Mouse (Mus musculus) forebrain, embryonic 12.5 days (tissue): ENCODE measurements around the gene Pwp2. TPM values are rescaled to one million over a fixed set of nuclear protein-coding genes. Genes with fewer than 3 reads are reported as not detected.
"Not testable (repeated sequence)": the region's sequence is repeated elsewhere in the genome, so short reads cannot be mapped to it uniquely, and the experiment has no call there.

Experiments
- ATAC-seq: fragments of 200-750 bp; cut with Nextera tagmentation; 2 replicates; pipeline ENCODE4 v1.8.0; 2017; ENCODE audit warnings: moderate TSS enrichment; ENCODE audit not compliant: low FRiP score
- H3K27ac ChIP-seq: fragments of 300-500 bp; sonication (generic); 2 replicates; pipeline ENCODE4 v1.5.1; 2016; ENCODE audit warnings: mild to moderate bottlenecking
- H3K27me3 ChIP-seq: fragments of 300-500 bp; sonication (generic); 2 replicates; pipeline ENCODE4 v1.6.1; 2016; ENCODE audit warnings: mild to moderate bottlenecking
- H3K36me3 ChIP-seq: fragments of 300-500 bp; sonication (generic); replicated peaks from 2 replicates; pipeline ENCODE4 v1.6.1; 2016; ENCODE audit warnings: mild to moderate bottlenecking
- H3K4me1 ChIP-seq: fragments of 300-500 bp; sonication (generic); 2 replicates; pipeline ENCODE4 v1.6.1; 2016
- H3K4me2 ChIP-seq: fragments of 300-500 bp; sonication (generic); 2 replicates; pipeline ENCODE4 v1.6.1; 2016; ENCODE audit warnings: mild to moderate bottlenecking, moderate library complexity
- H3K4me3 ChIP-seq: fragments of 300-500 bp; sonication (generic); replicated peaks from 2 replicates; pipeline ENCODE4 v1.5.1; 2016; ENCODE audit warnings: mild to moderate bottlenecking
- H3K9ac ChIP-seq: fragments of 300-500 bp; sonication (generic); 2 replicates; pipeline ENCODE4 v1.6.1; 2016; ENCODE audit warnings: mild to moderate bottlenecking
- H3K9me3 ChIP-seq: fragments of 300-500 bp; sonication (generic); 2 replicates; pipeline ENCODE4 v1.6.1; 2016
- WGBS: fragments of 180-500 bp; shearing (Covaris S2); methylation state at CpG from one replicate; pipeline ENCODE4 v1.1.7; 2016; 5-methylcytosine and 5-hydroxymethylcytosine counted together
- polyA plus RNA-seq: library from polyadenylated mRNA; unstranded; fragments of >200 nt; fragmentation: Nextera tagmentation; extraction: Ambion mirVana; gene quantifications from 2 replicates; pipeline ENCODE4 v1.2.1, GENCODE M21; 2016

The Pwp2 gene
- polyA plus RNA-seq, 1 experiment from 2014 or later = 22.3 TPM

GRCm38 (mm10) chr10:78214371-78214770 lies 29.4 kb upstream of the Pwp2 start:
- H3K4me3 ChIP-seq = no peak overlapping the region
- no peak overlapping the region for H3K4me2 ChIP-seq
- no peak overlapping the region for H3K9ac ChIP-seq
- no peaks in the 10 kb centered on the region for H3K27me3 ChIP-seq
- no peaks in the 10 kb centered on the region for H3K9me3 ChIP-seq
- H3K27ac ChIP-seq = no peak overlapping the region
- no peaks in the 10 kb centered on the region for H3K4me1 ChIP-seq
- ATAC-seq = no peak
- WGBS = 96% methylated on average over 9 of the region's 9 CpGs
- H3K36me3 ChIP-seq = peaks cover 92% of the 10 kb centered on the region

GRCm38 (mm10) chr10:78211311-78211710 lies 26.4 kb upstream of the Pwp2 start:
- Histone ChIP-seq H3K4me2 (no peak overlapping the region), H3K4me3 (no peak overlapping the region), H3K9me3 (no peaks in the 10 kb centered on the region), H3K27me3 (no peaks in the 10 kb centered on the region), H3K9ac (no peak overlapping the region), H3K4me1 (no peaks in the 10 kb centered on the region), H3K36me3 (peaks cover 94% of the 10 kb centered on the region), H3K27ac (no peak overlapping the region)
- ATAC-seq = no peak
- WGBS = 76% methylated on average over 6 of the region's 6 CpGs

GRCm38 (mm10) chr10:78201182-78201581 lies 16.2 kb upstream of the Pwp2 start:
- Histone ChIP-seq H3K4me3 (no peak overlapping the region), H3K9ac (no peak overlapping the region), H3K4me2 (no peak overlapping the region), H3K4me1 (no peaks in the 10 kb centered on the region), H3K36me3 (peaks cover 94% of the 10 kb centered on the region), H3K27me3 (no peaks in the 10 kb centered on the region), H3K27ac (no peak overlapping the region), H3K9me3 (no peaks in the 10 kb centered on the region)
- ATAC-seq = no peak
- 92% methylated on average over 4 of the region's 4 CpGs for WGBS

- H3K4me3 ChIP-seq = no peak overlapping the region
- H3K27me3 ChIP-seq = no peaks in the 10 kb centered on the region
- H3K4me1 ChIP-seq = no peaks in the 10 kb centered on the region
- H3K9ac ChIP-seq = no peak overlapping the region
- WGBS = 92% methylated on average over 5 of the region's 5 CpGs
- H3K36me3 ChIP-seq = peaks cover 99% of the 10 kb centered on the region
- H3K27ac ChIP-seq = no peak overlapping the region
- no peaks in the 10 kb centered on the region for H3K9me3 ChIP-seq
- ATAC-seq = no peak
- no peak overlapping the region for H3K4me2 ChIP-seq
These were observed 8.0 kb upstream of the Pwp2 start for GRCm38 (mm10) chr10:78192933-78193332.

- H3K4me3 ChIP-seq, H3K27ac ChIP-seq, H3K4me2 ChIP-seq, H3K9ac ChIP-seq, H3K9me3 ChIP-seq, ATAC-seq, H3K27me3 ChIP-seq: not testable (repeated sequence)
- Histone ChIP-seq H3K36me3 (peaks cover 58% of the 10 kb centered on the region), H3K4me1 (peaks cover 15% of the 10 kb centered on the region)
- WGBS = 91% methylated on average over 4 of the region's 4 CpGs
These were observed 1.1 kb upstream of the Pwp2 start for GRCm38 (mm10) chr10:78186076-78186475.

- Histone ChIP-seq H3K4me1 (peaks cover 15% of the 10 kb centered on the region), H3K4me3 (peak overlapping the region; percentile 68), H3K9ac (peak overlapping the region; percentile 36; the same call in 1 of the 2 replicates), H3K27ac (peak overlapping the region; percentile 61; the same call in 1 of the 2 replicates), H3K36me3 (peaks cover 58% of the 10 kb centered on the region), H3K27me3 (no peaks in the 10 kb centered on the region), H3K9me3 (no peaks in the 10 kb centered on the region), H3K4me2 (peak overlapping the region; percentile 97)
- 23% methylated on average over 9 of the region's 9 CpGs for WGBS
- ATAC-seq = peak; percentile 50; the same call in 1 of the 2 replicates
These were observed 404 bp upstream of the Pwp2 start for GRCm38 (mm10) chr10:78185381-78185725.

- Histone ChIP-seq H3K36me3 (peaks cover 58% of the 10 kb centered on the region), H3K4me3 (no peak overlapping the region), H3K27ac (no peak overlapping the region), H3K9me3 (no peaks in the 10 kb centered on the region), H3K4me2 (peak overlapping the region; percentile 97; the same call in 1 of the 2 replicates), H3K4me1 (peaks cover 15% of the 10 kb centered on the region), H3K27me3 (no peaks in the 10 kb centered on the region), H3K9ac (no peak overlapping the region)
- 75% methylated on average over 3 of the region's 3 CpGs for WGBS
- ATAC-seq = no peak
These were observed 1.4 kb downstream of the Pwp2 start for GRCm38 (mm10) chr10:78183577-78183976.

GRCm38 (mm10) chr10:78182321-78182720 lies 2.6 kb downstream of the Pwp2 start:
- H3K9ac ChIP-seq = no peak overlapping the region
- H3K4me1 ChIP-seq = peaks cover 15% of the 10 kb centered on the region
- no peak for ATAC-seq
- no peak overlapping the region for H3K4me2 ChIP-seq
- H3K9me3 ChIP-seq = no peaks in the 10 kb centered on the region
- H3K27me3 ChIP-seq = no peaks in the 10 kb centered on the region
- WGBS = 96% methylated on average over 17 of the region's 17 CpGs
- H3K4me3 ChIP-seq = no peak overlapping the region
- no peak overlapping the region for H3K27ac ChIP-seq
- peaks cover 58% of the 10 kb centered on the region for H3K36me3 ChIP-seq

GRCm38 (mm10) chr10:78174474-78174873 lies 10.5 kb downstream of the Pwp2 start:
- Histone ChIP-seq H3K27ac (no peak overlapping the region), H3K36me3 (peaks cover 90% of the 10 kb centered on the region), H3K4me1 (peaks cover 7% of the 10 kb centered on the region; the same call in 1 of the 2 replicates), H3K9ac (no peak overlapping the region), H3K9me3 (no peaks in the 10 kb centered on the region), H3K4me3 (no peak overlapping the region), H3K4me2 (no peak overlapping the region), H3K27me3 (no peaks in the 10 kb centered on the region)
- ATAC-seq = no peak
- WGBS = 90% methylated on average over 5 of the region's 5 CpGs

- Histone ChIP-seq H3K4me2 (no peak overlapping the region), H3K36me3 (peaks cover 72% of the 10 kb centered on the region), H3K4me3 (no peak overlapping the region), H3K27me3 (no peaks in the 10 kb centered on the region), H3K4me1 (peaks cover 19% of the 10 kb centered on the region), H3K9me3 (no peaks in the 10 kb centered on the region), H3K9ac (no peak overlapping the region), H3K27ac (no peak overlapping the region)
- ATAC-seq = no peak
- WGBS = 92% methylated on average over 9 of the region's 9 CpGs
These were observed 13.4 kb downstream of the Pwp2 start for GRCm38 (mm10) chr10:78171581-78171980.

- no peak overlapping the region for H3K4me3 ChIP-seq
- H3K9ac ChIP-seq = no peak overlapping the region
- WGBS = 95% methylated on average over 7 of the region's 7 CpGs
- peaks cover 19% of the 10 kb centered on the region for H3K4me1 ChIP-seq
- H3K36me3 ChIP-seq = peaks cover 72% of the 10 kb centered on the region
- ATAC-seq = no peak
- no peaks in the 10 kb centered on the region for H3K27me3 ChIP-seq
- H3K9me3 ChIP-seq = no peaks in the 10 kb centered on the region
- no peak overlapping the region for H3K4me2 ChIP-seq
- H3K27ac ChIP-seq = no peak overlapping the region
These were observed 13.9 kb downstream of the Pwp2 start for GRCm38 (mm10) chr10:78171057-78171456.

- ATAC-seq = no peak
- H3K9ac ChIP-seq = no peak overlapping the region
- 0 out of 2 replicates have a peak overlapping the region, but pooled peaks have one; percentile 32 for H3K27ac ChIP-seq
- no peak overlapping the region; the same call in 1 of the 2 replicates for H3K4me3 ChIP-seq
- WGBS = 47% methylated on average over 2 of the region's 2 CpGs
- H3K36me3 ChIP-seq = peaks cover 72% of the 10 kb centered on the region
- peak overlapping the region; percentile 91 for H3K4me2 ChIP-seq
- H3K27me3 ChIP-seq = no peaks in the 10 kb centered on the region
- peaks cover 19% of the 10 kb centered on the region for H3K4me1 ChIP-seq
- H3K9me3 ChIP-seq = no peaks in the 10 kb centered on the region
These were observed 14.5 kb downstream of the Pwp2 start for GRCm38 (mm10) chr10:78170445-78170844.

- H3K36me3 ChIP-seq = peaks cover 69% of the 10 kb centered on the region
- H3K4me1 ChIP-seq = peaks cover 19% of the 10 kb centered on the region
- no peaks in the 10 kb centered on the region for H3K9me3 ChIP-seq
- peak within 1 kb of the TSS; percentile 91 for H3K4me2 ChIP-seq
- ATAC-seq = peak; percentile 96
- H3K4me3 ChIP-seq = peak within 1 kb of the TSS; percentile 82
- H3K9ac ChIP-seq = peak within 1 kb of the TSS; percentile 79
- H3K27ac ChIP-seq = peak within 1 kb of the TSS; percentile 53
- H3K27me3 ChIP-seq = no peaks in the 10 kb centered on the region
- WGBS = 2% methylated on average over 50 of the region's 50 CpGs
These were observed 15.5 kb downstream of the Pwp2 start, which contains the start of gene D10Jhu81e for GRCm38 (mm10) chr10:78169281-78170042. Gene D10Jhu81e, minus strand, starts transcription at chr10:78169782.
